Mouse (Mus musculus) limb, embryonic 14.5 days (tissue): ENCODE results near the gene Nacc1. TPM values are rescaled to one million over a fixed set of nuclear protein-coding genes. Genes with fewer than 3 reads are reported as not detected.

Experiments used
- ATAC-seq: fragments of 200-750 bp; cut with Nextera tagmentation; 2 replicates; pipeline ENCODE4 v1.8.0; 2017; ENCODE audit warnings: low read depth, moderate number of reproducible peaks, moderate TSS enrichment; ENCODE audit not compliant: low FRiP score
- DNase-seq: peaks from one replicate; pipeline ENCODE4 v3.0.0-alpha.2; 2015; ENCODE audit warnings: low spot score
- H3K27ac ChIP-seq: fragments of 300-500 bp; sonication (generic); replicated peaks from 2 replicates; pipeline ENCODE4 v1.5.1; 2014; ENCODE audit warnings: low read depth, mild to moderate bottlenecking, low read length, moderate library complexity, mixed read lengths
- H3K27me3 ChIP-seq: fragments of 300-500 bp; sonication (generic); 2 replicates; pipeline ENCODE4 v1.6.1; 2014; ENCODE audit warnings: low read length, mixed read lengths; ENCODE audit not compliant: control insufficient read depth, insufficient read depth
- H3K36me3 ChIP-seq: fragments of 300-500 bp; sonication (generic); 2 replicates; pipeline ENCODE4 v1.6.1; 2014; ENCODE audit warnings: mild to moderate bottlenecking, low read length, moderate library complexity, mixed read lengths; ENCODE audit not compliant: control insufficient read depth, insufficient read depth
- H3K4me1 ChIP-seq: fragments of 300-500 bp; sonication (generic); 2 replicates; pipeline ENCODE4 v1.6.1; 2014; ENCODE audit warnings: antibody characterized with exemption, low read length, mixed read lengths; ENCODE audit not compliant: control insufficient read depth, insufficient read depth
- H3K4me2 ChIP-seq: fragments of 300-500 bp; sonication (generic); replicated peaks from 2 replicates; pipeline ENCODE4 v1.6.1; 2014; ENCODE audit warnings: low read depth, mild to moderate bottlenecking, low read length, moderate library complexity; ENCODE audit not compliant: severe bottlenecking
- H3K4me3 ChIP-seq: fragments of 300-500 bp; sonication (generic); replicated peaks from 2 replicates; pipeline ENCODE4 v1.5.1; 2014; ENCODE audit warnings: low read length
- H3K9ac ChIP-seq: fragments of 300-500 bp; sonication (generic); 2 replicates; pipeline ENCODE4 v1.6.1; 2014; ENCODE audit warnings: mild to moderate bottlenecking, low read depth, low read length, moderate library complexity; ENCODE audit not compliant: severe bottlenecking
- H3K9me3 ChIP-seq: fragments of 300-500 bp; sonication (generic); 2 replicates; pipeline ENCODE4 v1.6.1; 2016; ENCODE audit warnings: low read length; ENCODE audit not compliant: control insufficient read depth
- POLR2A ChIP-seq: fragments of 200-500 bp; IDR thresholded peaks from 2 replicates; pipeline ENCODE4 v1.8.0; 2012; ENCODE audit warnings: inconsistent platforms, mild to moderate bottlenecking, moderate library complexity, borderline replicate concordance; ENCODE audit not compliant: insufficient read depth, insufficient read length; ENCODE audit errors: extremely low read depth
- WGBS: fragments of 180-500 bp; shearing (Covaris S2); extraction: QIAGEN DNeasy Blood & Tissue Kit; methylation state at CpG from one replicate; pipeline ENCODE4 v1.1.7; 2014; 5-methylcytosine and 5-hydroxymethylcytosine counted together
- polyA plus RNA-seq, 2 experiments: library from polyadenylated mRNA; depleted of rRNA in 1 of 2; stranded (reverse) in 1 of 2; unstranded in 1 of 2; fragments of >200 nt; fragmentation: Nextera tagmentation in 1 of 2; extraction: Ambion mirVana in 1 of 2; gene quantifications; 2 replicates each; pipeline versions ENCODE4 v1.2.1 to v1.2.3; 2012 to 2014

Gene Nacc1
- polyA plus RNA-seq, 2 experiments: 18.5 to 68.8 TPM

DNA sequence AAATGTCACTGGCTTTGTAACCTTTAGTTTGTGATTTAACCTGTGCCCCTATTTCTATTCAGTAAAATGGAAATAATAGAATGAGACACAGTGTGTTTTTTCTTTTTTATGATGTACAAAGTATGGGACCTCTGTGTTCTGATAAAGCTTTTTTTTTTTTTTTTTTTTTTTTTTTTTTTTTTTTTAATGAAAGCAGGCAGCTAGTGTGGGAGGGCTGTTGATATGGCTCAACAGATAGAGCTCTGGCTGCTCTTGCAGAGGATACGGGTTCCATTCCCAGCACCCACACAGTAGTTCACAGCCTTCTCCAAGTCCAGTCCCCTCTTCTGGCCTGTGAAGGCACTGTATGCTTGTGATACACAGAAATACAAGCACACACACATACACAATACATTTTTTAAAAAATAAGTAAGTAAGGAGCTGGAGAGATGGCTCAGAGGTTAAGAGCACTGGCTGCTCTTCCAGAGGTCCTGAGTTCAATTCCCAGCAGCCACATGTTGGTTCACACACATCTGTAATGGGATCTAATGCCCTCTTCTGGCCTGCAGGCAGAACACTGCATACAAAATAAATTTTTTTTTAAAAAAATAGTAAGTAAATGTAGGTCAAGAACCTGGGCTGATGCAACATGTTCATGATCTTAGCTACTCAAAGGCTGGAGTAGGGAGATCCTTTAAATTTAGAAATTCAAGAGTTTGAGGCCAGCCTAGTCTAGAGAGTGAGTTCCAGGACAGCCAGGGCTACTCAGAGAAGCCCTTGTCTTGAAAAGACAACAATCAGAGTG lies 45.9 kb downstream of the Nacc1 start:
- 78% methylated on average over 1 of the region's 1 CpGs for WGBS
- no peak overlapping the region for H3K27ac ChIP-seq
- H3K4me2 ChIP-seq: no peak overlapping the region
- ATAC-seq (no peak), DNase-seq (no peak)
- no peaks in the 10 kb centered on the region for H3K27me3 ChIP-seq
- no peak for TF ChIP-seq POLR2A
- no peak overlapping the region for H3K9ac ChIP-seq
- no peak overlapping the region for H3K4me3 ChIP-seq
- peaks cover 8% of the 10 kb centered on the region; the same call in 1 of the 2 replicates for H3K4me1 ChIP-seq
- no peaks in the 10 kb centered on the region for H3K9me3 ChIP-seq
- H3K36me3 ChIP-seq: no peaks in the 10 kb centered on the region

DNA sequence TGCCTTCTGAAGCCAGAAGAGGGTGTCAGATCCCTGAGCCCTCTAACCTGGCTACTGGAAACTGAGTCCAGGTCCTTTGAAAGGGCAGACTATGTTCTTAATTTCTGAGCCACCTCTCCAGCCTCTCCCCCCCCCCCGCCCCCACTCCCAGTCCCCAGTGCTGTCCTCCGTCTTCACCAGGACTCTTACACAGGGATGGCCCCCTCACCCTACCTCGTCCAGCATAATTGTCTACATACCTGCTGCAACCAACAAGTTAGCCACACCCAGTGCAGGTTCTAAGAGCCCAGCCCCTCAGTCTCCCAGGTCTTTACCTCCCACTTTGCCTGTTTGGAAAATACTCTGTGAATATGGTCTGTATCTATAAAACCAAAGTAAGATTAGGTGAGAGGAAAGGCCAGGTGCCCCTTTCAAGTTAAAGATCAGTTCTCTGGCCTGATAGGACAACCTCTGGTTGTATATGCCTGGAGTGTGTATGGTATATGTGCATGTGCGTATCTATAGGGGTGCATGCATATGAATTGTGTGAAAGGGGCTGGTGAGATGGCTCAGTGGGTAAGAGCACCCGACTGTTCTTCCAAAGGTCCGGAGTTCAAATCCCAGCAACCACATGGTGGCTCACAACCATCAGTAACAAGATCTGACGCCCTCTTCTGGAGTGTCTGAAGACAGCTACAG lies 46.9 kb downstream of the Nacc1 start:
- no peak overlapping the region for H3K9ac ChIP-seq
- no peak for TF ChIP-seq POLR2A
- H3K9me3 ChIP-seq: no peaks in the 10 kb centered on the region
- H3K4me1 ChIP-seq: peaks cover 15% of the 10 kb centered on the region
- peak overlapping the region; percentile 86; the same call in 1 of the 2 replicates for H3K4me2 ChIP-seq
- no peak overlapping the region for H3K27ac ChIP-seq
- ATAC-seq: no peak
- no peaks in the 10 kb centered on the region for H3K36me3 ChIP-seq
- 68% methylated on average over 6 of the region's 7 CpGs for WGBS
- H3K4me3 ChIP-seq: no peak overlapping the region
- DNase-seq: no peak
- H3K27me3 ChIP-seq: no peaks in the 10 kb centered on the region

DNA sequence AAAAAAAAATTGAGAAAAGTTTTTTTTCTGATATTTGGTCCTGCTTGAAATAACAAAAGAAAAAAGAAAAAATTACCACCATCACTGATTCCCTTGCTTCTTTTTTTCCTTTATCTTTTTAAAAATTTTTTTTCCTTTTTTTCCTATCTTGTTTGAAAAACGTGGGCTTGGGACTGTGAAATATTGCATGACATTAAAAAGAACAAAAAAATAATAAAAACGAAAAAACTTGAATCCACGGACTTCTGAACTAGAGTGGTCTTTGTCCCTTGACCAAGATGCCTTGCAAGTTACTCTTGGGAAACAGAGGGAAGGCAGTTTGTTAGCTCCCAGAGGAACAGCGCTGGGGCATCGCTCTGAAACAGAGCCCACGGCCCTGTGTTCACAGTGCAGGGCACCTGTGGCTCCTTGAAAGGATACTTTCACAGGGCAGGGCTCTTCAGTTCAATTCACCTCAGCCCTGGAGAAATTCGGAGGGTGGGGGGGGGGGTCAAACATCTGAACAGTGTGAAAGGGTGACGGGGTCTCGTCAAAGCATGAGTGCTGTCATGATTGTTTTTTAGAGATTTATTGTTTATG lies 47.6 kb downstream of the Nacc1 start:
- Histone ChIP-seq H3K9me3 (no peaks in the 10 kb centered on the region), H3K9ac (peak overlapping the region; percentile 54; the same call in 1 of the 2 replicates), H3K27ac (no peak overlapping the region), H3K27me3 (no peaks in the 10 kb centered on the region), H3K4me2 (peak overlapping the region; percentile 86), H3K4me1 (peaks cover 21% of the 10 kb centered on the region), H3K4me3 (peak overlapping the region; percentile 53), H3K36me3 (no peaks in the 10 kb centered on the region)
- DNase-seq (no peak), ATAC-seq (no peak)
- no peak for TF ChIP-seq POLR2A
- WGBS: 23% methylated on average over 9 of the region's 9 CpGs

DNA sequence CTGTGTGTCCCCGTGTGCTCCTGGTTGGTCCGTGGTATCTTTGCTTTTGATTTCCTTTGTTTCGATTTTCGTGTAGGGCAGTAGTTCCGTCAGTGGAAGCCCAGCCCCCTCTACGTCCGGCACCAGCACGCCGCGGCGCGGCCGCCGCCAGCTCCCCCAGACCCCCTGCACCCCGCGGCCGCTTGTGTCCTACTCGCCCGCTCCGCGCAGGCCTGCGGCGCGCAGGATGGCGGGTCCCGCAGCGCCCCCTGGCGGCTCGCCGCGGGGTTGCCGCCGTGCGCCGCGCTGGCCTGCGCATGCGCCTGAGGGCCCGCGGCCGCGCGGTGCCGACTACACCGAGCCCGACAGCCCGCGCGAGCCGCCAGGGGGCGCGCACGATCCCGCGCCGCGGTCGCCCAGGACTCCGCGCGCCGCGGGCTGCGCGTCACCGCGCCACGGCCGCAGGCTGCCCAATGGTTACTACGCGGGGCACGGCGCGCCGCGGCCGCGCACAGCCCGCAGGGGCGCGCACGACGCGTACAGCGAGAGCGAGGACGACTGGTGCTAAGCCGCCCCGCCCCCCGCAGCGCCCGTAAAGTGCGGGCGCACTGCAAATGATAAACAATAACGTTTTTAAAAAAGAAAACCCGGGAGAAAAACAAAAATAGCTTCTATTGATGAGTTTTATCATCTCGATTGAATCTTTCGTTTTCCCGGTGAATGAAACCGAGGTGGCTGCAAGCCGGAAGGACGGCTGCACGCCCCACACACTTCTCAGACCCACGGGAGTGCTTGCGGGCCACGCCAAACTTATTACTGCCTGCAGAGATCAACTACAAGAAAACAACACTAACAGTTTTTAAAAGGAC lies 48.3 kb downstream of the Nacc1 start:
- ATAC-seq (peak; percentile 90), DNase-seq (peak; percentile 94)
- H3K4me2 ChIP-seq: peak overlapping the region; percentile 86
- H3K4me1 ChIP-seq: peaks cover 27% of the 10 kb centered on the region
- H3K27ac ChIP-seq: peak overlapping the region; percentile 95
- no peaks in the 10 kb centered on the region for H3K27me3 ChIP-seq
- peak; percentile 88; the same call in 1 of the 2 replicates for TF ChIP-seq POLR2A
- H3K36me3 ChIP-seq: no peaks in the 10 kb centered on the region
- WGBS: under 1% methylated on average over 74 of the region's 106 CpGs
- H3K9me3 ChIP-seq: no peaks in the 10 kb centered on the region
- peak overlapping the region; percentile 83 for H3K9ac ChIP-seq
- H3K4me3 ChIP-seq: peak overlapping the region; percentile 53
